8 mouse cellular contexts compared by ENCODE assay signal in the genomic region with DNA sequence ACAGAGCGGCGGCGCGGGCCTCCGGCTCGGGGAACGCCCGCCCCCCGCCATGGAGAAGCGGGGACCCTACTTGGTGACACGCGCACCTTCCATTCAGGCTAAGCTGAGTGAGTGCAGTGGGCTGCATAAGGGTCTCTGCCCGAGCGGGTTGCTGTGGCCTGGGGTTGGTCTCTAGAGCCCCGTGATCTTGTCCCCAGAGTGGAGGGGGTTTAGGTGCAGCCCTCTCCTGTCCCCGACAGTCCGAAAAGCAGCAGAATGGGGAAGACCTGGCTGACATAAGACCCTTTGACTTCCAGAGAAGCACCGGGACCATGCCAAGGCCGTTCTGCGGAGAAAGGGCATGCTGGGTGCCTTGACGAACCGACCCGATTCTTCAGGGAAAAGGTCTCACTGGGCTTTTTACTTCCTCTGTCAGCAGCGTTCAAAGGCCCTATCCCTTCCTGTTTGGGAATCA. TPM values are rescaled to one million over a fixed set of nuclear protein-coding genes. Genes with fewer than 3 reads are reported as not detected.
DNase-seq lines count a peak whose midpoint lies in the region; ATAC-seq and TF ChIP-seq lines count a peak whose summit lies in the region.

No protein-coding gene starts in this region.

- H3K4me3 ChIP-seq in heart, embryonic 14.5 days (ENCODE audit: control insufficient read depth in 1 of 2, insufficient read depth in 1 of 2, low read depth in 1 of 2, low read length in 2 of 2), result peak overlapping the region; percentile 86 to 90
- peak overlapping the region; percentile 93 for H3K4me3 ChIP-seq in G1E (ENCODE audit: low read depth, low read length)
- peak overlapping the region; percentile 85 for H3K4me3 ChIP-seq in forebrain, embryonic 10.5 days
- H3K4me3 ChIP-seq in limb, embryonic 13.5 days, result peak overlapping the region; percentile 88
- H3K4me3 ChIP-seq in small intestine, adult 2 months (ENCODE audit: low read depth, low read length), result peak overlapping the region; percentile 91

- H3K27ac ChIP-seq in heart, embryonic 14.5 days (replicated peaks in 1 of 2; ENCODE audit: control insufficient read depth in 1 of 2, insufficient read depth in 1 of 2, low read depth in 2 of 2, low read length in 2 of 2), result peak overlapping the region; percentile 71 to 84
- H3K27ac ChIP-seq in forebrain, embryonic 10.5 days, result peak overlapping the region; percentile 95
- H3K27ac ChIP-seq in limb, embryonic 13.5 days, result peak overlapping the region; percentile 73
- H3K27ac ChIP-seq in small intestine, adult 2 months (ENCODE audit: insufficient read depth, low read depth, low read length), result peak overlapping the region; percentile 32

- H3K9me3 ChIP-seq in heart, embryonic 14.5 days (ENCODE audit: control insufficient read depth, low read length), result no peaks in the 10 kb centered on the region
- no peaks in the 10 kb centered on the region for H3K9me3 ChIP-seq in G1E (replicated peaks)
- H3K9me3 ChIP-seq in forebrain, embryonic 10.5 days, result no peaks in the 10 kb centered on the region
- no peaks in the 10 kb centered on the region for H3K9me3 ChIP-seq in limb, embryonic 13.5 days

- peak; percentile 28; the same call in 1 of the 2 replicates for ATAC-seq in heart, embryonic 14.5 days (ENCODE audit: insufficient number of reproducible peaks, insufficient read depth, low FRiP score, low read depth)
- ATAC-seq in G1E (ENCODE audit: extremely low read depth, insufficient number of reproducible peaks, low FRiP score, poor library complexity, severe bottlenecking), result no peak
- ATAC-seq in limb, embryonic 13.5 days (ENCODE audit: low FRiP score, low read depth), result peak; percentile 66

- peak overlapping the region; percentile 83 for H3K4me2 ChIP-seq in heart, embryonic 14.5 days (ENCODE audit: low read length)
- peak overlapping the region; percentile 85 for H3K4me2 ChIP-seq in limb, embryonic 13.5 days (replicated peaks)

- no peaks in the 10 kb centered on the region for H3K27me3 ChIP-seq in heart, embryonic 14.5 days (ENCODE audit: control insufficient read depth, insufficient read depth, low read length)
- H3K27me3 ChIP-seq in G1E (ENCODE audit: insufficient read depth, low read length), result no peaks in the 10 kb centered on the region
- H3K27me3 ChIP-seq in forebrain, embryonic 10.5 days (ENCODE audit: poor library complexity, severe bottlenecking), result no peaks in the 10 kb centered on the region
- H3K27me3 ChIP-seq in limb, embryonic 13.5 days, result no peaks in the 10 kb centered on the region
- H3K27me3 ChIP-seq in small intestine, adult 2 months (ENCODE audit: control insufficient read depth, insufficient read depth, low read length), result no peaks in the 10 kb centered on the region

- peaks cover 66% of the 10 kb centered on the region for H3K36me3 ChIP-seq in heart, embryonic 14.5 days (ENCODE audit: control insufficient read depth, insufficient read depth, low read length)
- peaks cover 77% of the 10 kb centered on the region for H3K36me3 ChIP-seq in G1E (replicated peaks)
- peaks cover 64% of the 10 kb centered on the region for H3K36me3 ChIP-seq in forebrain, embryonic 10.5 days (replicated peaks)
- peaks cover 51% of the 10 kb centered on the region for H3K36me3 ChIP-seq in limb, embryonic 13.5 days
- H3K36me3 ChIP-seq in small intestine, adult 2 months (ENCODE audit: control insufficient read depth, insufficient read depth, low read length), result peaks cover 35% of the 10 kb centered on the region

- no peak for TF ChIP-seq POLR2A in small intestine, adult 2 months (IDR thresholded peaks at IDR 0.05; ENCODE audit: low read depth, low read length)

- peak overlapping the region; percentile 91 for H3K9ac ChIP-seq in heart, embryonic 14.5 days (ENCODE audit: low read length)
- peak overlapping the region; percentile 89 for H3K9ac ChIP-seq in limb, embryonic 13.5 days

- DNase-seq in heart, postnatal 4 days, result no peak
- DNase-seq in G1E (ENCODE audit: low spot score), result no peak
- no peak for DNase-seq in forebrain, embryonic 10.5 days (ENCODE audit: extremely low spot score, low spot score)
- no peak for DNase-seq in frontal cortex, postnatal 14 days (ENCODE audit: low spot score in 2 of 2)
- DNase-seq in embryo, embryonic 10 days (ENCODE audit: low spot score), result no peak

- peaks cover 3 to 9% of the 10 kb centered on the region in 2 experiments; a peak in 3 of 4 replicates for H3K4me1 ChIP-seq in heart, embryonic 14.5 days (ENCODE audit: control insufficient read depth in 2 of 2, insufficient read depth in 2 of 2, low read length in 2 of 2)
- H3K4me1 ChIP-seq in G1E (ENCODE audit: insufficient read depth, low read depth, low read length), result peaks cover 43% of the 10 kb centered on the region
- peaks cover 27% of the 10 kb centered on the region for H3K4me1 ChIP-seq in forebrain, embryonic 10.5 days
- peaks cover 22% of the 10 kb centered on the region for H3K4me1 ChIP-seq in limb, embryonic 13.5 days
- H3K4me1 ChIP-seq in small intestine, adult 2 months (ENCODE audit: control insufficient read depth, insufficient read depth, insufficient read length, low read length), result peaks cover 6% of the 10 kb centered on the region; the same call in 1 of the 2 replicates

- no peak for TF ChIP-seq CTCF in G1E (IDR thresholded peaks at IDR 0.05; ENCODE audit: low read depth, low read length)
- no peak for TF ChIP-seq CTCF in small intestine, adult 2 months (IDR thresholded peaks at IDR 0.05; ENCODE audit: extremely low read depth, insufficient read length, insufficient replicate concordance, low read depth, low read length)

- 0% methylated on average over 24 of the region's 24 CpGs for WGBS in heart, embryonic 14.5 days
- WGBS in forebrain, embryonic 10.5 days, result under 1% methylated on average over 24 of the region's 24 CpGs
- 0% methylated on average over 24 of the region's 24 CpGs for WGBS in limb, embryonic 13.5 days
- under 1% methylated on average over 24 of the region's 24 CpGs for WGBS in small intestine, adult 2 months

RNA-seq across cellular contexts. Expression of gene Fam219b, which starts 0.4 kb away (rescaled TPM):
- polyA plus RNA-seq in heart, embryonic 14.5 days (2014; fragmentation: Nextera tagmentation; extraction: Ambion mirVana), result 11.1 and 13.3 TPM in 2 replicates
- total RNA-seq in heart, postnatal 4 days (2021), result 1 to 10 TPM; 7.9 to 8.8 TPM
- total RNA-seq in G1E (2014; fragmentation: Nextera tagmentation) (8.1 and 9.5 TPM in 2 replicates), G1E (2017) (12.2 and 15.5 TPM in 2 replicates)
- 11.3 and 16.8 TPM in 2 replicates for polyA plus RNA-seq in G1E (2012)
- 17.7 and 18.7 TPM in 2 replicates for polyA plus RNA-seq in forebrain, embryonic 10.5 days (2016; fragmentation: Nextera tagmentation; extraction: Ambion mirVana)
- polyA plus RNA-seq in limb, embryonic 13.5 days (2015; fragmentation: Nextera tagmentation; extraction: Ambion mirVana), result 24.2 and 26.8 TPM in 2 replicates
- polyA plus RNA-seq in small intestine, adult 2 months (2012; rRNA removed), result 6.0 and 8.2 TPM in 2 replicates

RNA-seq across cellular contexts. Expression of gene Mpi, which starts 14.8 kb away (rescaled TPM):
- 69.2 and 74.3 TPM in 2 replicates for polyA plus RNA-seq in heart, embryonic 14.5 days (2014; fragmentation: Nextera tagmentation; extraction: Ambion mirVana)
- total RNA-seq in heart, postnatal 4 days (2021), result 100 to 1,000 TPM; 122 to 125 TPM
- 11.1 and 12.3 TPM in 2 replicates for total RNA-seq in G1E (2014; fragmentation: Nextera tagmentation)
- total RNA-seq in G1E (2017), result 12.1 and 12.5 TPM in 2 replicates
- 2.5 and 4.4 TPM in 2 replicates for polyA plus RNA-seq in G1E (2012)
- 63.2 and 66.9 TPM in 2 replicates for polyA plus RNA-seq in forebrain, embryonic 10.5 days (2016; fragmentation: Nextera tagmentation; extraction: Ambion mirVana)
- 56.3 and 58.8 TPM in 2 replicates for polyA plus RNA-seq in limb, embryonic 13.5 days (2015; fragmentation: Nextera tagmentation; extraction: Ambion mirVana)
- 51.8 and 117 TPM in 2 replicates for polyA plus RNA-seq in small intestine, adult 2 months (2012; rRNA removed)

RNA-seq across cellular contexts. Expression of gene Cox5a, which starts 16.7 kb away (rescaled TPM):
- 1,689 and 1,756 TPM in 2 replicates for polyA plus RNA-seq in heart, embryonic 14.5 days (2014; fragmentation: Nextera tagmentation; extraction: Ambion mirVana)
- total RNA-seq in heart, postnatal 4 days (2021), result 1,000 to 10,000 TPM; 1,831 to 1,865 TPM
- total RNA-seq in G1E (2014; fragmentation: Nextera tagmentation), result 88.8 and 106 TPM in 2 replicates
- 129 and 181 TPM in 2 replicates for total RNA-seq in G1E (2017)
- 455 and 528 TPM in 2 replicates for polyA plus RNA-seq in G1E (2012)
- polyA plus RNA-seq in forebrain, embryonic 10.5 days (2016; fragmentation: Nextera tagmentation; extraction: Ambion mirVana), result 686 and 693 TPM in 2 replicates
- polyA plus RNA-seq in limb, embryonic 13.5 days (2015; fragmentation: Nextera tagmentation; extraction: Ambion mirVana), result 495 and 497 TPM in 2 replicates
- polyA plus RNA-seq in small intestine, adult 2 months (2012; rRNA removed), result 952 and 1,569 TPM in 2 replicates

RNA-seq across cellular contexts. Expression of gene Scamp2, which starts 23.0 kb away (rescaled TPM):
- polyA plus RNA-seq in heart, embryonic 14.5 days (2014; fragmentation: Nextera tagmentation; extraction: Ambion mirVana), result 56.5 and 58.7 TPM in 2 replicates
- 10 to 100 TPM; 34.5 to 37.0 TPM for total RNA-seq in heart, postnatal 4 days (2021)
- 18.0 and 26.6 TPM in 2 replicates for total RNA-seq in G1E (2014; fragmentation: Nextera tagmentation)
- total RNA-seq in G1E (2017), result 16.6 and 19.4 TPM in 2 replicates
- 7.4 and 19.2 TPM in 2 replicates for polyA plus RNA-seq in G1E (2012)
- 51.1 and 52.8 TPM in 2 replicates for polyA plus RNA-seq in forebrain, embryonic 10.5 days (2016; fragmentation: Nextera tagmentation; extraction: Ambion mirVana)
- 67.1 and 69.1 TPM in 2 replicates for polyA plus RNA-seq in limb, embryonic 13.5 days (2015; fragmentation: Nextera tagmentation; extraction: Ambion mirVana)
- 89.7 and 207 TPM in 2 replicates for polyA plus RNA-seq in small intestine, adult 2 months (2012; rRNA removed)

RNA-seq across cellular contexts. Expression of gene Rpp25, which starts 33.9 kb away (rescaled TPM):
- polyA plus RNA-seq in heart, embryonic 14.5 days (2014; fragmentation: Nextera tagmentation; extraction: Ambion mirVana), result 13.1 and 15.2 TPM in 2 replicates
- 1 to 10 TPM; 7.8 to 9.4 TPM for total RNA-seq in heart, postnatal 4 days (2021)
- total RNA-seq in G1E (2014; fragmentation: Nextera tagmentation), result 10.8 and 17.4 TPM in 2 replicates
- total RNA-seq in G1E (2017), result 2.9 and 5.4 TPM in 2 replicates
- 5.4 and 6.2 TPM in 2 replicates for polyA plus RNA-seq in G1E (2012)
- 1.2 and 1.4 TPM in 2 replicates for polyA plus RNA-seq in forebrain, embryonic 10.5 days (2016; fragmentation: Nextera tagmentation; extraction: Ambion mirVana)
- polyA plus RNA-seq in limb, embryonic 13.5 days (2015; fragmentation: Nextera tagmentation; extraction: Ambion mirVana), result 0.87 and 1.9 TPM in 2 replicates
- polyA plus RNA-seq in small intestine, adult 2 months (2012; rRNA removed), result 1.2 and 10.5 TPM in 2 replicates

Comparison
In these comparisons a context has a peak if more than half of its experiments do, and no peak if none do; other contexts are left out.
1. H3K27ac ChIP-seq: peak in every context shown above with its lines; median percentile 95 in forebrain, embryonic 10.5 days; 78 in heart, embryonic 14.5 days; 73 in limb, embryonic 13.5 days; 32 in small intestine, adult 2 months.